Mouse (Mus musculus) induced T-regulatory cell, adult 2 months (primary cell): ENCODE data around the gene Jph4.

ENCODE experiments used
- DNase-seq: peaks from one replicate; pipeline ENCODE4 v3.0.0-alpha.2; 2012; ENCODE audit warnings: low read depth

The Jph4 gene

GRCm38 (mm10) chr14:55064481-55065370 lies 52.0 kb downstream of the Jph4 start:
- no peak for DNase-seq

- DNase-seq, result no peak
Measured at GRCm38 (mm10) chr14:55063581-55064381, 53.0 kb downstream of the Jph4 start.

- DNase-seq, result no peak
Measured at GRCm38 (mm10) chr14:55063117-55063516, 53.6 kb downstream of the Jph4 start.

- peak; percentile 48 for DNase-seq
Measured at GRCm38 (mm10) chr14:55062626-55063025, 54.1 kb downstream of the Jph4 start.

GRCm38 (mm10) chr14:55061845-55062244 lies 54.9 kb downstream of the Jph4 start:
- DNase-seq, result no peak

GRCm38 (mm10) chr14:55059931-55060330 lies 56.8 kb downstream of the Jph4 start:
- DNase-seq, result no peak

- no peak for DNase-seq
Measured at GRCm38 (mm10) chr14:55059009-55059408, 57.7 kb downstream of the Jph4 start.
